Mouse (Mus musculus) liver, adult 2 months (tissue): ENCODE data around the gene Ddx54. TPM values are rescaled to one million over a fixed set of nuclear protein-coding genes. Genes with fewer than 3 reads are reported as not detected.

ENCODE experiments used
- DNase-seq: peaks from one replicate; pipeline ENCODE4 v3.0.0-alpha.2; 2011; ENCODE audit warnings: low read depth, low spot score; ENCODE audit errors: extremely low read depth
- H3K27ac ChIP-seq: fragments of 200-500 bp; replicated peaks from 2 replicates; pipeline ENCODE4 v1.5.1; 2012; ENCODE audit warnings: low read depth, mild to moderate bottlenecking, control low read depth, inconsistent platforms, low read length; ENCODE audit not compliant: insufficient read depth
- H3K27me3 ChIP-seq: fragments of 200-500 bp; 2 replicates; pipeline ENCODE4 v1.6.1; 2012; ENCODE audit warnings: mild to moderate bottlenecking, moderate library complexity, low read length, inconsistent platforms; ENCODE audit not compliant: control insufficient read depth, insufficient read depth
- H3K36me3 ChIP-seq: fragments of 200-500 bp; 2 replicates; pipeline ENCODE4 v1.6.1; 2012; ENCODE audit warnings: low read length, inconsistent platforms; ENCODE audit not compliant: control insufficient read depth, insufficient read depth
- H3K4me1 ChIP-seq: fragments of 200-500 bp; 2 replicates; pipeline ENCODE4 v1.6.1; 2011; ENCODE audit warnings: low read length; ENCODE audit not compliant: control insufficient read depth, insufficient read depth
- H3K4me3 ChIP-seq: fragments of 200-500 bp; 2 replicates; pipeline ENCODE4 v1.5.1; 2011; ENCODE audit warnings: low read depth, mild to moderate bottlenecking, control low read depth, low read length, moderate library complexity; ENCODE audit not compliant: insufficient read depth
- H3K79me2 ChIP-seq: fragments of 200-500 bp; 2 replicates; pipeline ENCODE4 v1.6.1; 2012; ENCODE audit warnings: inconsistent platforms, mild to moderate bottlenecking, low read length, moderate library complexity; ENCODE audit not compliant: control insufficient read depth, insufficient read depth
- H3K9ac ChIP-seq: fragments of 200-500 bp; 2 replicates; pipeline ENCODE4 v1.6.1; 2012; ENCODE audit warnings: low read depth, mild to moderate bottlenecking, control low read depth, inconsistent platforms, low read length
- CTCF ChIP-seq: fragments of 200-500 bp; IDR thresholded peaks from 2 replicates; pipeline ENCODE4 v1.5.1; 2011; ENCODE audit warnings: low read depth, low read length, control low read depth
- POLR2A ChIP-seq: fragments of 200-500 bp; IDR thresholded peaks from 2 replicates; pipeline ENCODE4 v1.6.1; 2011; ENCODE audit warnings: low read length, control low read depth; ENCODE audit not compliant: insufficient read depth; ENCODE audit errors: extremely low read depth
- WGBS: fragments of 180-500 bp; shearing (Covaris S2); methylation state at CpG from one replicate; pipeline ENCODE4 v1.1.7; 2018; 5-methylcytosine and 5-hydroxymethylcytosine counted together
- polyA plus RNA-seq: library from polyadenylated mRNA; depleted of rRNA; stranded (reverse); fragments of >200 nt; gene quantifications from 2 replicates; pipeline ENCODE4 v1.2.3, GENCODE M21; 2012
- total RNA-seq: library from RNA; depleted of rRNA; stranded (reverse); fragments of >200 nt; gene quantifications from 2 replicates; pipeline ENCODE4 v1.2.3, GENCODE M21; 2014

Ddx54 gene
- total and polyA plus RNA-seq, 2 experiments = 15.2 to 24.2 TPM

- WGBS = 57% methylated on average over 5 of the region's 5 CpGs
- Histone ChIP-seq H3K4me3 (no peak overlapping the region), H3K9ac (no peak overlapping the region), H3K27me3 (peaks cover 4% of the 10 kb centered on the region), H3K79me2 (no peaks in the 10 kb centered on the region), H3K27ac (no peak overlapping the region), H3K36me3 (no peaks in the 10 kb centered on the region), H3K4me1 (peaks cover 4% of the 10 kb centered on the region; the same call in 1 of the 2 replicates)
- no peak for TF ChIP-seq CTCF
- TF ChIP-seq POLR2A = no peak
- no peak for DNase-seq
Measured at GRCm38 (mm10) chr5:120651230-120651629, 38.7 kb downstream of the Ddx54 start.

- Histone ChIP-seq H3K79me2 (no peaks in the 10 kb centered on the region), H3K36me3 (no peaks in the 10 kb centered on the region), H3K27me3 (peaks cover 4% of the 10 kb centered on the region), H3K4me3 (no peak overlapping the region), H3K27ac (no peak overlapping the region), H3K4me1 (peaks cover 4% of the 10 kb centered on the region; the same call in 1 of the 2 replicates), H3K9ac (no peak overlapping the region)
- TF ChIP-seq CTCF = no peak
- no peak for TF ChIP-seq POLR2A
- DNase-seq = no peak
- 81% methylated on average over 28 of the region's 28 CpGs for WGBS
Measured at GRCm38 (mm10) chr5:120652915-120653701, 40.6 kb downstream of the Ddx54 start.

- DNase-seq = no peak
- Histone ChIP-seq H3K36me3 (no peaks in the 10 kb centered on the region), H3K27me3 (peaks cover 4% of the 10 kb centered on the region), H3K4me1 (no peaks in the 10 kb centered on the region; the same call in 1 of the 2 replicates), H3K27ac (no peak overlapping the region), H3K79me2 (no peaks in the 10 kb centered on the region), H3K4me3 (no peak overlapping the region), H3K9ac (no peak overlapping the region)
- TF ChIP-seq POLR2A (no peak), CTCF (no peak)
- 86% methylated on average over 2 of the region's 2 CpGs for WGBS
Measured at GRCm38 (mm10) chr5:120653873-120654272, 41.3 kb downstream of the Ddx54 start.

GRCm38 (mm10) chr5:120656281-120656751 lies 43.8 kb downstream of the Ddx54 start:
- no peak overlapping the region for H3K9ac ChIP-seq
- H3K79me2 ChIP-seq = no peaks in the 10 kb centered on the region
- H3K4me1 ChIP-seq = no peaks in the 10 kb centered on the region
- H3K4me3 ChIP-seq = no peak overlapping the region
- no peak for DNase-seq
- no peak for TF ChIP-seq CTCF
- H3K27ac ChIP-seq = no peak overlapping the region
- no peaks in the 10 kb centered on the region for H3K36me3 ChIP-seq
- H3K27me3 ChIP-seq = no peaks in the 10 kb centered on the region
- WGBS = 83% methylated on average over 12 of the region's 12 CpGs

- WGBS = 43% methylated on average over 5 of the region's 5 CpGs
- no peaks in the 10 kb centered on the region; the same call in 1 of the 2 replicates for H3K27me3 ChIP-seq
- DNase-seq = no peak
Measured at GRCm38 (mm10) chr5:120660816-120661215, 48.3 kb downstream of the Ddx54 start.

GRCm38 (mm10) chr5:120664888-120665287 lies 52.3 kb downstream of the Ddx54 start:
- TF ChIP-seq CTCF (peak; percentile 10; the same call in 1 of the 2 replicates), POLR2A (no peak)
- H3K79me2 ChIP-seq = no peaks in the 10 kb centered on the region
- no peak overlapping the region for H3K4me3 ChIP-seq
- no peaks in the 10 kb centered on the region for H3K4me1 ChIP-seq
- H3K27me3 ChIP-seq = no peaks in the 10 kb centered on the region; the same call in 1 of the 2 replicates
- no peak overlapping the region for H3K27ac ChIP-seq
- no peaks in the 10 kb centered on the region for H3K36me3 ChIP-seq
- WGBS = 44% methylated on average over 2 of the region's 2 CpGs
- DNase-seq = no peak
- H3K9ac ChIP-seq = no peak overlapping the region

More at GRCm38 (mm10) chr5:120660816-120661215, 48.3 kb downstream of the Ddx54 start:
- no peak for TF ChIP-seq POLR2A
- no peak for TF ChIP-seq CTCF
- Histone ChIP-seq H3K9ac (no peak overlapping the region), H3K27ac (no peak overlapping the region), H3K4me1 (no peaks in the 10 kb centered on the region), H3K79me2 (no peaks in the 10 kb centered on the region), H3K4me3 (no peak overlapping the region), H3K36me3 (no peaks in the 10 kb centered on the region)
